Mouse (Mus musculus) gastrocnemius, postnatal 4 days (tissue): Measurements from ENCODE around the gene Mecom. TPM values are rescaled to one million over a fixed set of nuclear protein-coding genes. Genes with fewer than 3 reads are reported as not detected.

Source experiments
- DNase-seq, 2 experiments: peaks; one replicate each; pipeline ENCODE4 v3.0.0; 2021 to 2022; ENCODE audit warnings: low spot score in 2 of 2, mixed read lengths in 2 of 2
- total RNA-seq, 2 experiments: library from RNA; stranded (reverse); gene quantifications; 2 replicates each; pipeline ENCODE4 v1.2.3; 2021

Mecom gene
- total RNA-seq, 2 experiments from 2014 or later, result 15.6 to 18.0 TPM

GRCm38 (mm10) chr3:29991523-29991922, 556.3 kb downstream of the Mecom start:
- DNase-seq, result no peak

DNA sequence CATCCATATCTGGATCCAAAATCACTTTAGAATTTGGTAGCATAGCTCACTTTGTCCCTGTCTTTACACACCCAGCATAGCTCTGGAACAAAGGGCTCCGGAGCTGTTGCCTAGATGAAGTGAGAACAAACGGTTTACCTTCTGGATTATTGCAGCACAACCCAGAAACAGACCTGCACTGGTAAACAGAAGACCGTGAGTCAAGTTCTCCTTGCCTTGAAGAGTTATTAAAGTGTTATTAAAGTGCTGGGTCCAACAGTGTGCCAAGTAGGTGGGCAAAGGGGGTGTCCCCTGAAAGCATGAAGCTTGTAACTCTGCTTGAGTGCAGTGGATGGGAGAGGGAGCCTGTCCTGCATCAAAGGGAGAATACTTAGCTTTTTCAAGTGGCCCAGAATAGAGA, 563.4 kb downstream of the Mecom start:
- no peak for DNase-seq

DNA sequence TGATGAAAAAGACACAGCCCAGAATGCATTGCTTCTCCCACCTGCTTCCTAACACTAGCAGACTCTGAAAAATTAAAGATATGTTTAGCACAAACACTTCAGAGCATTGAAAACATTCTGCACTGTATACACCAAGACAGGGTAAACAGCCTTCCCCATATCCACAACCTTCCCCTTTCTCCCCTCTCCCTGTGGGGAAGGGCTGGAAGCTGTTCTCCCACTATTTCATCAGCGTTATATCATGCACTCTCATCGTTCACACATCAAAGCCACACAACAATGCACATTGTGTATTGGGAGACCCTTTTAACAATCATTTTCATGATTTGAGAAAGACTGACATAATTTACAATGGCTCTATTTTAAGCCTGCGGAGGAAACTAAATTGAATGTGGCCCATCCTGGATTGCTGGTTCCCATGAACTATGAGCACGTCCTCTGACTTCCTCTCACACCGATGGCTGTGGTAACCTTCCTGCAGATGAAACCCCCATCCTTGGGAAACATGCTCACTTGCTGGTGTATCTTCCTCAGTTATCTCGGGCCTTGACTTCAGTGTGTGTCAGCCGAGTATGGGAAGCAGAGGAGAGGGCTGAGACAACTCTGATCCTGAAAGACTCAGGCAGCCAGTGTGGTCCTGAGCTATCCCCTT, 566.4 kb downstream of the Mecom start:
- no peak for DNase-seq

DNA sequence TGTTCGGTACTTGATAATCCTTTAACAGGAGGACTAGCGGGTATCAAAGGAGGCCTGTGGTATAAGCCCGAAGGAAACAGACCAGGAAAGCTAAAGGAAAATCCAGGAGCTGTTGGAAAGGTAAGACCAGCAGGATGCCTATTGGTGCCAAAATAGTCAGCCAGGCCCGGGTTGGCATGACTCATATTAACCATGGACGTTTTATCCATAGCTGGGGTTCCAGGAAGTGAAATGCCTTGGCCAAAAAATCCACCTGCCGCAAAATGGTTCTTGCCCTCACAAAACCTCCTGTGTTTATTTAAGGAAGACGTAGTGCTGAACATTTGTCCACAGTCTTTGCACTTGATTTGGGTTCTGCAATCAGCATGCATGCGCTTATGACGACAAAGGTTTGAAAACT, 567.3 kb downstream of the Mecom start:
- no peak for DNase-seq

GRCm38 (mm10) chr3:29976580-29976979, 571.2 kb downstream of the Mecom start:
- DNase-seq, result no peak

DNA sequence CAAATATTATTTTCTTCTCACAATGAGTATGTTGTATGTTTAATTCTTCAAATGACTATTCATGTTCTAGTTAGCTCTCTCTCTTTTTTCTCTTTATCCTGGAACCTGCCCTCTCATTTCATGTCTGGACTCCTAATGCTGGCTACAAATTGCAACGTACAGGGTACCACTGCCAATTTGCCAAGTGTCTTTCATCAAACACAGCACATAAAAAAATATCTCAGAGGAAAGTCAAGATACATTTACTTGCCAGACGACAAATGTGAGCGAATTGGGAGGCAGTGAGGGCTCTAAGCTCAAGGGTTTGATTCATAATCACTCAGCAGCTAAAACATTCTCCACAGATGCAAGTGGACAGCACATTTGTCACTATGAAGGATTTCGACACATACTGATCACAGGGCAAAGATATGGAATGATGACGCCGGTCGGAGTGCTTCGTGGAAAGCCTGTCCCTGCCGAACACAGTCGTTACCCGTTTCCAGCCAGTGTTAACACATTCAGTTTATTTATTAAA, 579.3 kb downstream of the Mecom start:
- DNase-seq, result no peak

DNA sequence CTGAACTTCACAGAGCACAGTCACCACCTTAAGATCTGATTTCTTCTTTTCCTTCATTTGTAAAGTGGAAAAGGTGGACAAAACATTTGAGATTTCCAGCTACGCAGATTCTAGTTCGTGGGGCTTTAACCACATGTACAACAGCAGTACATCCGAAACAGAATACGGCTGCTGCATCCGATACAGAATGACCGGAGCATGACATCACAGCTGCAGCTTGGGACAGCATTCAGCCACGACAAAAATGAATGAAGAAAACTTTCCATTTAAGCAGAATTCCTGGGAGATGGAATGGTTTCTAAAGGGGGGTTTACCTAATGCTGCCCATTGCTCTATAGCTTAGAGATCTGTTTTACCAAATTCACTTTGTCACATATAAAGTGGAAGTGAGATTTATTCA, 583.9 kb downstream of the Mecom start:
- DNase-seq, result no peak

DNA sequence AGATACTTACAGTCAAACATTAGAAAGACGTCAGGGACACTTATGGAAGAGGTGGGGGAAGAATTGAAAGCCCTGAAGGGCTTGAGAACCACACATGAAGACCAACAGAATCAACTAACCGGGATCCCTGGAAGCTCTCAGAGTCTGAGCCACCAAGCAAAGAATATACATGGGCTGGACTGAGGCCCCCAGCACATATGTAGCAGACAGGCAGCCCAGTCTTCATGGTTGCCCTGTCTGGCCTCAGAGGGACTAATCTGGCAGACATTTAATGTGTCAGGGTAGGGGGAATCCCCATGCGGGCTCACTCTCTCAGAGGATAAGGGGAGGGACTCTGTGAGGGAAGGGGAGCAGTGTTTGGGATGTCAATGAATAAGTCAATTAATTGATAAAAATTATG, 584.4 kb downstream of the Mecom start:
- DNase-seq, result no peak

GRCm38 (mm10) chr3:29959051-29959450, 588.8 kb downstream of the Mecom start:
- DNase-seq, result no peak

DNA sequence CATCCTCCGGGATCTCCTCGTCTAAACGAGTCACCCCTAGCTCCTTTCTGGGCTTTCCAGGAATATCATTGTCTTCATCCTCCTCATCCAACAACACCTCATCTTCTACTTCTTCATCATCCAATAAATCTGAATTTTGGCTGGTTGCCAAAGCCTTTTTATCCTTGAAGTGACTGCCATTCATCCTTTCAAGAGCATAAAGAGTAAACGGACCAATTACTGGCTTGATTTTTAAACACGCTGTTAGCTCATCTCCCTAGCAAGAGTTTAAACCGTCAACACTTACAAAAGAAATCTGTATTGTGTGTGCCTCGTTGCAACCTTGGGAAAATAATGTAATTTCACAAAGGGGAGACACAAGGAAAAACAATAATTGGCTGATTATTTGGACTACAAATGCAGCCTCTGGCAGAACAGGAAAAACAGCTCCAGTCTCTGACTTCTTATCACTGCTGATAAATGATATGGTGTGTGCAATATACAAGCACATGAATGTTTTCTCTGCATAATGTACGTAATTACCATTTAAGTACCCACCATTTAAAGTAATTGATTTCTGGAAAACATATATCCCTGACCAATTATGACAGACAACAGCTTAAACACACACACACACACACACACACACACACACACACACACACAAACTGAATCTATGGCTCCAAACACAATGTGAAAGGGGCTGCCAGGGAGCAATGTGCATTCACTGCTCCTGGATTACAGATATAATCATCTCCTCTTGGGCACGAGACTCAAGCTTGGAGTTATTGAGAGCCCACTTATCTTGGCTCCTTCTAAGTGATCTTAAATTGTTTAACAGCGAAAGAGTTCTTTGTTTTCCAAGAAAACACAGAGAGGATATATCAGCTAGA, 590.2 kb downstream of the Mecom start:
- DNase-seq, result no peak

GRCm38 (mm10) chr3:29953269-29953668, 594.5 kb downstream of the Mecom start:
- no peak for DNase-seq

GRCm38 (mm10) chr3:29950853-29951252, 597.0 kb downstream of the Mecom start:
- DNase-seq, result peak in 1 of 2 experiments; percentile 12

DNA sequence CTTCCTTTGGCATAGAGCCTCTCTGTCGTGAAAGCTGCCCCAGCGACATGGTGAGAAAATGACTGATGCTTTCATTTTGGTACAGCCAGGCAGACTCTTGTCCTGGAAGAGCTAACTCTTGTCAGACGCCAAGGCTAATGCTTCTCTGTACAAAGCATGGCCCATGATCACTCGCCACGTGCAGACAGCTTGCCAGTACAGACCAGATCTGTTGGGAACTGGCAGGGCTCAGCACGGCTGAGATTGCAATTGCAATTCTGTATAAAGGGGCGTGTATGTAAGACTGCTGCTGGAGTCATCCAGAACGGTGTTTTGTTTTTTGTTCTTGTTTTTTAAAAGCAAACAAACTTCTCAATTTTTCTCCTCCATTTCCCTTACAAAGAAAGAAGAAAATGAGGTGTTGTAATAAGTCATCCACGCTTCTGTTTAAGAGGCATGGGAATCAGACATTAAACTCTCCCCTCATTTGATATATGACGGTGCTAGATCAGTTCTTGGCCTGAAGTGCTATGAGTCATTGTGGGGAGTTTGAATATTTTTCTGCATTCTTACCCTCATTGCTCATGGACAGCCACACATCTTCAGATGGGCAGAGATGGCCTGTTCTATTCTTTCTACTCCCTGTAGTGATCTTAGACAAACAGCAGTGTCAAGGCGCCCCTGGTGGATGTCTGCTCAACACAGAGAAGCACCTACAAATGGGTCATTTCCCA, 644.1 kb downstream of the Mecom start:
- DNase-seq, result no peak

Other genes starting within 250 kb of the Mecom start
- gene Actrt3, start 51.9 kb upstream of the Mecom start, total RNA-seq, result not detected
- gene Mynn, start 54.1 kb upstream of the Mecom start, total RNA-seq, result 10 to 100 TPM; 16.5 to 22.0 TPM
- not detected for gene Lrriq4, start 96.5 kb upstream of the Mecom start, total RNA-seq
- not detected for gene Lrrc34, start 99.9 kb upstream of the Mecom start, total RNA-seq
- gene Lrrc31, start 151.8 kb upstream of the Mecom start, total RNA-seq, result not detected
- gene Samd7, start 198.3 kb upstream of the Mecom start, total RNA-seq, result 1 to 10 TPM; 1.8 to 2.1 TPM
- gene Sec62, start 244.9 kb upstream of the Mecom start, total RNA-seq, result 10 to 100 TPM; 78.3 to 88.1 TPM